Mouse (Mus musculus) limb, embryonic 14.5 days (tissue): ENCODE results near the gene C530008M17Rik. TPM values are rescaled to one million over a fixed set of nuclear protein-coding genes. Genes with fewer than 3 reads are reported as not detected.

Experiments used
- ATAC-seq: fragments of 200-750 bp; cut with Nextera tagmentation; 2 replicates; pipeline ENCODE4 v1.8.0; 2017; ENCODE audit warnings: low read depth, moderate number of reproducible peaks, moderate TSS enrichment; ENCODE audit not compliant: low FRiP score
- DNase-seq: peaks from one replicate; pipeline ENCODE4 v3.0.0-alpha.2; 2015; ENCODE audit warnings: low spot score
- H3K27ac ChIP-seq: fragments of 300-500 bp; sonication (generic); replicated peaks from 2 replicates; pipeline ENCODE4 v1.5.1; 2014; ENCODE audit warnings: low read depth, mild to moderate bottlenecking, low read length, moderate library complexity, mixed read lengths
- H3K27me3 ChIP-seq: fragments of 300-500 bp; sonication (generic); 2 replicates; pipeline ENCODE4 v1.6.1; 2014; ENCODE audit warnings: low read length, mixed read lengths; ENCODE audit not compliant: control insufficient read depth, insufficient read depth
- H3K36me3 ChIP-seq: fragments of 300-500 bp; sonication (generic); 2 replicates; pipeline ENCODE4 v1.6.1; 2014; ENCODE audit warnings: mild to moderate bottlenecking, low read length, moderate library complexity, mixed read lengths; ENCODE audit not compliant: control insufficient read depth, insufficient read depth
- H3K4me1 ChIP-seq: fragments of 300-500 bp; sonication (generic); 2 replicates; pipeline ENCODE4 v1.6.1; 2014; ENCODE audit warnings: antibody characterized with exemption, low read length, mixed read lengths; ENCODE audit not compliant: control insufficient read depth, insufficient read depth
- H3K4me2 ChIP-seq: fragments of 300-500 bp; sonication (generic); replicated peaks from 2 replicates; pipeline ENCODE4 v1.6.1; 2014; ENCODE audit warnings: low read depth, mild to moderate bottlenecking, low read length, moderate library complexity; ENCODE audit not compliant: severe bottlenecking
- H3K4me3 ChIP-seq: fragments of 300-500 bp; sonication (generic); replicated peaks from 2 replicates; pipeline ENCODE4 v1.5.1; 2014; ENCODE audit warnings: low read length
- H3K9ac ChIP-seq: fragments of 300-500 bp; sonication (generic); 2 replicates; pipeline ENCODE4 v1.6.1; 2014; ENCODE audit warnings: mild to moderate bottlenecking, low read depth, low read length, moderate library complexity; ENCODE audit not compliant: severe bottlenecking
- H3K9me3 ChIP-seq: fragments of 300-500 bp; sonication (generic); 2 replicates; pipeline ENCODE4 v1.6.1; 2016; ENCODE audit warnings: low read length; ENCODE audit not compliant: control insufficient read depth
- POLR2A ChIP-seq: fragments of 200-500 bp; IDR thresholded peaks from 2 replicates; pipeline ENCODE4 v1.8.0; 2012; ENCODE audit warnings: inconsistent platforms, mild to moderate bottlenecking, moderate library complexity, borderline replicate concordance; ENCODE audit not compliant: insufficient read depth, insufficient read length; ENCODE audit errors: extremely low read depth
- WGBS: fragments of 180-500 bp; shearing (Covaris S2); extraction: QIAGEN DNeasy Blood & Tissue Kit; methylation state at CpG from one replicate; pipeline ENCODE4 v1.1.7; 2014; 5-methylcytosine and 5-hydroxymethylcytosine counted together
- polyA plus RNA-seq, 2 experiments: library from polyadenylated mRNA; depleted of rRNA in 1 of 2; stranded (reverse) in 1 of 2; unstranded in 1 of 2; fragments of >200 nt; fragmentation: Nextera tagmentation in 1 of 2; extraction: Ambion mirVana in 1 of 2; gene quantifications; 2 replicates each; pipeline versions ENCODE4 v1.2.1 to v1.2.3; 2012 to 2014

Gene C530008M17Rik
- polyA plus RNA-seq, 2 experiments = 12.6 to 26.5 TPM

- no peaks in the 10 kb centered on the region for H3K9me3 ChIP-seq
- no peaks in the 10 kb centered on the region for H3K4me1 ChIP-seq
- H3K4me3 ChIP-seq = no peak overlapping the region
- DNase-seq = no peak
- ATAC-seq = no peak
- no peaks in the 10 kb centered on the region for H3K36me3 ChIP-seq
- no peaks in the 10 kb centered on the region for H3K27me3 ChIP-seq
- H3K27ac ChIP-seq = no peak overlapping the region
- no peak for TF ChIP-seq POLR2A
- WGBS = 94% methylated on average over 2 of the region's 2 CpGs
- H3K4me2 ChIP-seq = no peak overlapping the region
- H3K9ac ChIP-seq = no peak overlapping the region
These were observed 68.6 kb downstream of the C530008M17Rik start for GRCm38 (mm10) chr5:76724878-76725277.

GRCm38 (mm10) chr5:76726518-76727103 lies 70.3 kb downstream of the C530008M17Rik start:
- Histone ChIP-seq H3K4me1 (no peaks in the 10 kb centered on the region), H3K36me3 (no peaks in the 10 kb centered on the region), H3K9ac (no peak overlapping the region), H3K27ac (no peak overlapping the region), H3K4me2 (no peak overlapping the region), H3K9me3 (no peaks in the 10 kb centered on the region), H3K27me3 (no peaks in the 10 kb centered on the region), H3K4me3 (no peak overlapping the region)
- ATAC-seq (no peak), DNase-seq (no peak)
- 85% methylated on average over 8 of the region's 8 CpGs for WGBS
- no peak for TF ChIP-seq POLR2A

- WGBS = 84% methylated on average over 6 of the region's 6 CpGs
- no peak for TF ChIP-seq POLR2A
- no peak for DNase-seq
These were observed 76.8 kb downstream of the C530008M17Rik start for GRCm38 (mm10) chr5:76733055-76733641.

GRCm38 (mm10) chr5:76741463-76741862 lies 85.2 kb downstream of the C530008M17Rik start:
- TF ChIP-seq POLR2A = no peak
- no peaks in the 10 kb centered on the region for H3K4me1 ChIP-seq
- no peak overlapping the region for H3K4me3 ChIP-seq
- H3K27me3 ChIP-seq = no peaks in the 10 kb centered on the region
- 91% methylated on average over 6 of the region's 6 CpGs for WGBS
- H3K4me2 ChIP-seq = no peak overlapping the region
- no peak overlapping the region for H3K9ac ChIP-seq
- H3K36me3 ChIP-seq = 0 out of 2 replicates have a peak, but pooled peaks cover 2% of the 10 kb centered on the region
- H3K9me3 ChIP-seq = no peaks in the 10 kb centered on the region
- no peak overlapping the region for H3K27ac ChIP-seq
- DNase-seq = no peak
- ATAC-seq = no peak

More at GRCm38 (mm10) chr5:76733055-76733641, 76.8 kb downstream of the C530008M17Rik start:
- no peak overlapping the region for H3K4me3 ChIP-seq
- no peak overlapping the region for H3K27ac ChIP-seq
- no peak overlapping the region for H3K9ac ChIP-seq
- H3K4me2 ChIP-seq = no peak overlapping the region
- ATAC-seq = no peak
- H3K27me3 ChIP-seq = no peaks in the 10 kb centered on the region
- H3K4me1 ChIP-seq = no peaks in the 10 kb centered on the region
- H3K9me3 ChIP-seq = no peaks in the 10 kb centered on the region
- no peaks in the 10 kb centered on the region for H3K36me3 ChIP-seq

- H3K9ac ChIP-seq = no peak overlapping the region
- no peaks in the 10 kb centered on the region for H3K27me3 ChIP-seq
- no peak for DNase-seq
- no peak for ATAC-seq
- WGBS = 96% methylated on average over 6 of the region's 6 CpGs
- no peaks in the 10 kb centered on the region for H3K4me1 ChIP-seq
- no peak for TF ChIP-seq POLR2A
- no peaks in the 10 kb centered on the region for H3K9me3 ChIP-seq
- no peak overlapping the region for H3K4me2 ChIP-seq
- no peak overlapping the region for H3K27ac ChIP-seq
- 0 out of 2 replicates have a peak, but pooled peaks cover 2% of the 10 kb centered on the region for H3K36me3 ChIP-seq
- H3K4me3 ChIP-seq = no peak overlapping the region
These were observed 85.8 kb downstream of the C530008M17Rik start for GRCm38 (mm10) chr5:76742076-76742475.
